Mouse (Mus musculus) brain, embryonic 18.5 days (tissue): ENCODE measurements at regions not wholly inside any gene's neighbourhood (a gene's known extent, or its start where the extent isn't known, plus 50 kb on each side); places are given as distances from the start of the nearest gene placed in this dataset.
"Not testable (repeated sequence)": the region's sequence is repeated elsewhere in the genome, so short reads cannot be mapped to it uniquely, and the experiment has no call there.

ENCODE experiments used
- DNase-seq: peaks from one replicate; pipeline ENCODE4 v3.0.0-alpha.2; 2012; ENCODE audit warnings: low read depth, low spot score

- peak; percentile 6 for DNase-seq
Measured at GRCm38 (mm10) chrX:50501181-50501580, 72.9 kb upstream of the Olfr1324 start.

- DNase-seq = not testable (repeated sequence)
Measured at GRCm38 (mm10) chrX:50490477-50490967, 62.2 kb upstream of the Olfr1324 start.
